Mouse (Mus musculus) right cerebral cortex, postnatal 14 days (tissue): ENCODE measurements around the gene Stk39.
"Not testable (repeated sequence)": the region's sequence is repeated elsewhere in the genome, so short reads cannot be mapped to it uniquely, and the experiment has no call there.

Source experiments
- DNase-seq: peaks from one replicate; pipeline ENCODE4 v3.0.0; 2022

The Stk39 gene

DNA sequence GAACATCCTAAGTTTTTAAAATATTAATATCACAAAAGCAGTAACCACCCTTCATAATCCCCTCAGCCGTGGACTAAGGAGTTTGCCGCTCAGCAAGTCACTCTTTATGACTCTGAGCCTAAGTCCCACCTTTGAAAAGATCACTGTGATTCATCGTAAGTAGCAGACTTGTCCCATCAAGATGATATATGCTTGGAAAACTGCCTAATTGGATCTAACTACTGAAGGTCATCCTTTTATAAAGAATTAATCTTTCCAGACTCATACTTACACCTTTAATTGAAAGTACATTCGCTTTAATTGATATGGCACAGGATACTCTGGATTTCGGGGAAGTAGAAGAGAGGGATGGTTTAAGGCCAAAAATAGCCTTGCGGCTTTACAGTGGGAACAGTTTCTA is 201.2 kb downstream of the Stk39 start:
- DNase-seq: no peak

DNA sequence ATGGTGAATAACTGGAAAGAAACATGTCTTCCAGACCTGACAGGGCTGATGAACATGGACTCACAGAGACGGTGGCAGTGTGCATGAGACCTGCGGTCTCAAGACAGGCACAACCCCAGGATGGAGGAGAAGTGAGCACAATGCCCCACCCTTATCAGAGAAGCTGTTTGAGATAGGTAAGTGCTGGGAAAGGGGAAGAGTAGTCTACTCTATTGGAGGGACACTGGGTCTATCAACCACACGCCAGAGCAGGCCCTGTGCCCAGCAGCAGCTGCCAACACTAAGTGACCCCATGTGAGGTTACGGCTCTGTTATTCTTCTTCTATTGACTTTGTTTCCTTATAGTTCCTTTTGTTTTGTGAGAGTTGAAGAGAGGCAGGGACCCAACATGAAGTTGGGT is 202.4 kb downstream of the Stk39 start:
- DNase-seq: no peak

DNA sequence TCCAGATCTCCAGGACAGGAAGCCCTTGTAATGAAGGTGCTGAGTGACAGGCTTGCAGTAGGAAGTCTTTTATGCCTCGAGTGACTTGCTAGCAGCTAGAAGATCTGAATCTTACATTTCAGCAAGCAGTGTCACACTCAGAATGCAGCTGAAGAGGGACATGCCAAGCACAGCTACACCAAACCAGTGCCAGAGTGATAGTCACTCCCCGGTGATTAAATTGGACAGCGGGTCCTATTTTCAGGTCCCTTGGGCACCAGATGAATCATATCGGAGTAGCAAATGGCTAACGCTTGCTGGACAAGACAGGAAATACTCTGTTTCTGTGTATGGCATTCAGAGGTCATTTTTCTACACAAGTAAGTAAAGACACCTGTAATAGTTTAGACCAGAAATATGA is 207.2 kb downstream of the Stk39 start:
- DNase-seq: no peak

DNA sequence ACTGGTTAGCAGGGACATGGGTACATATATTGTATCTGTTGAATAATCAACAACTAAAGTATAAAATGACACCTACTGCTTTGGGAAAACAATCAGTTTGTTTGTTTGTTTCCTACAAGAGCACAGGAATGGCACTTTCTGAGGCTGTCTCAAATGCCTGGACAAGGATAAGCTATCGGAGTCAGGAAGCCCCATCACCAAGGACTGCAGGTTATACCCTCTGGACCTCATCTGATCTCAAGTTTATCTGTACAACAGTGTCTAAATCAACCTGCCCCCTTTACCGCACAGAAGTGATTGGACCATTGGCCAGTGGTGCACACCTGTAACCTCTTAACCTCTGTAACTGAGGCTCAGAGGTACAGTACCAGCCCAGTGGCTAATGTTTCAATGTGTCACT is 211.2 kb downstream of the Stk39 start:
- DNase-seq: no peak

DNA sequence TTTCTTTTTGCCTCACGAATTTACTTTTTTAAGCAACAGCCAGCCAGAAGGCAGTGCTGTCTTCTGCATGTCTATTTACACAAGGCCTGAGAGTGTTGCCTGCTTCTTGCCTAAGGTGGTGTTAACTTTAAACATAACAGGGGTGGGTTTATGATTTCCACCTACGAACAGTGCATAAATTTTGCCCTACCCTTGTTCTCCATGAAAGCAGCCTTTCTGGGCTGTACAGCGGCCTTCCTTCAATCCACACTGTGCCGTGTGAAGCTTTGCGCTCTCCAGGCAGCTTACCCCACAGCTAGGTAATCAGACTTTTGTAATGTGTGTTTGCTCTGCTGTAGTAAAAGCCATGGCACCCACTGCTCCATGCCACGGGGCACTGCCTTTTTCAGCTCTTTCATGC is 214.5 kb downstream of the Stk39 start:
- DNase-seq: no peak

DNA sequence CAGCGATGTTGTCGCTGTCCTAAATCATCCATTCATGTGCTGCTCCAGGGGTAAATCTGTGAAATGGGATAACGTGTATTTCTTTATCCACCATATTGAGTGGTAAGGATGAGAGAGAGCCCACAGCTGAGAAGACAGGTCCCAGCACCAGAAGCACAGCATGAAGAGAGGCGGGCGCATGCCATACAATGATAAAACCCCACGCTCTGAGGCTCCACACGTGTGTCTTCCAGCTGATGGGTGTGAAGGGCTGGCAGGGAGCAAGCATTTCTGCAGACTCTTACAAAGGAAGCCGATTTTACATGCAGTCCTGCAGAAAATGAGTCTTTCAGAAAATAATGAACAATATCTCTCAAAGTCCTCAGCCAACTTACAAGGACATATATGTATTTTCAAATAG is 215.6 kb downstream of the Stk39 start:
- no peak for DNase-seq

DNA sequence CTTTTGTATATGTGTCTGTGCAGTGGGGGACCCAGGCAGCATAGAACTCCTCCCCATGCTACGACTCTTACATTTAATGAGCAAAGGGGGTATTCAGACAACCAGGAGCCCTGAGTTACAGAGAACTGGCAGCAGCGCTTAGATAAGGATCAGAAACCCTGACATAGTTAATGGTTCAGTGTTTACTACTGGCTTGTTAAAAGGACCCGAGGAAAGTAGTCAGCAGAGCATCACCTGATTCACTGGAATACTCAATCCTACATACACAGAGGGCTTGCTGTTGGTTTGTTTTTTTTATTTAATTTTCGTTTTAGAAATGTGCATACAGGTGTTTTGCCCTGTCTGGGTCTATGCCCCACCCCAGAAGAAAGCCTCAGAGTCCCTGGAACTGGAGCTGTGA is 217.3 kb downstream of the Stk39 start:
- no peak for DNase-seq

DNA sequence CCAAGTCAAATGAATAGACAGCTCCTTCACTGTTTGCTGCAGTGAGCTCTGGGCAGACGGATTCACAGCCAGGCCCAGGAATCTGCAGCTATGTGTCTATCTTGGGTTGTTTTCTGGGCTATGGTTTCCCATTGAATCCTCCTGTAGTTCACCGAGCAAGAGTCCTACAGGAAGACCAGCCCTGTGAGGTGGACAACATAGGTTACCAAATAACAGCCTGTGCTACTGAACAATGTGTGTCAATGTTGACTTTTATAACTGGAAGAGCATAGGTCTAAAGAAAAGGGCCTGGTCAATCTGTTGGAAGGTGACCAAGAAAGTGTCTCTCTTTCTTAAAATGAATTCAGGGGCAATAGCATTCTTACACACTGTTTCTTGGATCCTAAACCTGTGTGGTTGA is 218.8 kb downstream of the Stk39 start:
- DNase-seq: no peak

DNA sequence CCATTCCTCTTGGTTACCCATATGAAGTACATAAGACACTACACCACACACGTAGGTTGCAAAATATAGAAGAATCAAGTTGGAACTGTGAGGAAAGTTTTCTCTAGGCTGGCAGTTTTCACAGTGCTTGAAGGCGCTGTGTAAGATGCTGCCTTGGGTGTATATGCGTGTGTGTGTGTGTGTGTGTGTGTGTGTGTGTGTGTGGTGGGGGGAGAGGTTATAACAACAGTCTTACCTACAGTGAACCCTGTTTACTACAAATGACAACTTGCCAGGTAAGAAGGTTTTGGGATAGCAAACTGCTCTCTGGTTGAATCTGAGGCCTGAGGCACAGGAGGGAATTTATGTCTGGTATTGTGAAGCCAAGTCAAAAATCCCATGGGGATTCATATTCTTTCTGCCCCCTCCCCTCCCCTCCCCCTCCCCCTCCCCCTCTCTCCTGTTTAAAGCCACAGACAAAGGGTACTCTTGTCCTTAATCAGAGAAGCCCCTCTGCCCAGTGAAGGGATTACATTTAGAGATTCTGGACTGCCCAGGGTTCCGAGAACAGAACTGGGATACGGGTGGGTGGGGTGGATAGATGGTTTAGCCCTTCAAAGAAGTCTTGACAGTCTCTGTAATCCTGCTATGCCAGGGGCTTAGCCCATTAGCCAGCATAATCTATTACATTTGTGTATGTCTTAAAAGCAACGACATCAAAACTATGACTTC is 219.9 kb downstream of the Stk39 start:
- DNase-seq: no peak

DNA sequence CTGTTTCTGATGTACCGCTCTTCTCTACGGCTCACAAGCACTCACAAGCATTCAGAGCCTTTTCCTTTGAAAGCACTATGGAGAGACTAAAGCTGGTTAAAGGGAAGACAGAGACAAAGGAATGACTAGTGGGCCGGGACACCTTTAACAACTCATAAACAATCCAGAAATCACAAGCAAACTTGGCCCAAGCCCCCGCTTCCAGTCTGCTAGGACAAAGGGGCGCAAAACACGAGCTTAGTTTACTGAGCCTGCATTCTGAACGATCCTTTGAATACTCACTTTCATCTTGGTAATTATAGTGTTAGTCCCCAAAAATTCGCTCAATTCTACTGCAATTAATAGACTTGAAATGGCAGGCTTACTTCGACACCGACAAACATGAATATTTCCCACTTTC is 221.2 kb downstream of the Stk39 start:
- no peak for DNase-seq

DNA sequence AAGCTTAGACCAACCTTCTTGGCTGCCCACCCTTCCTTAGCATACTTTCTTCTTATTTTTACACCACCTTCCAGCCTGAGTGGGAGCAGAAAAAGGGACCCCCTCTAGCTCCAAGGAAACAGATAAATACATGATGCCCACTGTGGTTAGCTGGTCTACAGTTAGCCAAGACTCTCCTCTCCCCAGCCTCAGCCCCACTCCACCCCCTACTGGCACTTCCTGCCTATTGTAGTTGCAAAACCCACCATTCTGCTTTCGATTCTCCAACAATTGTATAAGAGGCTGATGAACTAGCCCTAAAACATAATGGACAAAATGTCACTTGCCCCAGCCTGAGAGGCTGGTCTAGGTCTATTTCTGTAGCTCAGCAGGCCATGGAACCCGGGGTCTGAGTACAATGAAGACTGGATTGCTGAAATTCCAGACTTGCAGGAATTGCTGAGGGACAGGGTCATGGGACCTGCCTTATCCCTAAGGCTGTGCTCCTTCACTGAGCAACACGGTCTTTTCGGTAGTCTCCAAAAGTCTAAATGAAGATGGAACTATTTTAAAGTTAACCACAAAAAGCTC is 222.1 kb downstream of the Stk39 start:
- DNase-seq: no peak

DNA sequence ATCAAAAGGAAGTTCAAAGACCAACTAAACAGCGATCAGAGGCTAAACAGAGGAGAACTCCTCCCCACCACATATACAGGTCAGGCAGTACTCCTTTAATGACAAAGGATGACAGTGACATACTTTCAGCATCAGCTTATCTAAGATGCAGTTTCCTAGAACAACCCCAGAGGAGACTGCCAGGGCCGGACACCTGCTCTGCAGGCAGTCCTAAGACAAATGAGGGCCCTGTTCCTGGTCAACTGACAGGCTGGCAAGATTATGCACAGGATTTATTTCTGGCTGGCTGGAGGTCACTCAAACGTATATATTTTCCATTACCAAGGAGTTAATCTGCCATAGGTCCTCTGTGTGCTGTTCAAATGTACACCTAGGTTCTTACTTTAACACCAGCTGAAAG is 225.8 kb downstream of the Stk39 start:
- no peak for DNase-seq

DNA sequence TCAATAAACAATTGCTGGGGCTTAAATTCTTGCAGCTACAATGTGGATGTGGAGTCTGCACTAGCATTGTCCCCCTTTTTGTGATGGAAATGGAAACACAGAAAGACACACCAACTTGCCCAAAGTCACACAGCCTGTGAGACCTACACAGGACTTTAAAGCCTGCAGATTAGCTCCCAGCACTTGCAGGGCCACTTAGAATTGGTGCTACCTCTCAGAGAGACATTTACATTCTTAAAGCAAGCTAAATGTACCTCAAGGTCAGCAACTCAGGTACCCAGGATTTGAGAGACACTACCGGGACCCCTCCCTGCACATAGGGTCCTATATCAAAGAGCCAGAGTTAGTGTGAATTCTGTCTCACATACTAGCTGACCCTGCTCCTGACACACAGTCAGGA is 227.5 kb downstream of the Stk39 start:
- no peak for DNase-seq

DNA sequence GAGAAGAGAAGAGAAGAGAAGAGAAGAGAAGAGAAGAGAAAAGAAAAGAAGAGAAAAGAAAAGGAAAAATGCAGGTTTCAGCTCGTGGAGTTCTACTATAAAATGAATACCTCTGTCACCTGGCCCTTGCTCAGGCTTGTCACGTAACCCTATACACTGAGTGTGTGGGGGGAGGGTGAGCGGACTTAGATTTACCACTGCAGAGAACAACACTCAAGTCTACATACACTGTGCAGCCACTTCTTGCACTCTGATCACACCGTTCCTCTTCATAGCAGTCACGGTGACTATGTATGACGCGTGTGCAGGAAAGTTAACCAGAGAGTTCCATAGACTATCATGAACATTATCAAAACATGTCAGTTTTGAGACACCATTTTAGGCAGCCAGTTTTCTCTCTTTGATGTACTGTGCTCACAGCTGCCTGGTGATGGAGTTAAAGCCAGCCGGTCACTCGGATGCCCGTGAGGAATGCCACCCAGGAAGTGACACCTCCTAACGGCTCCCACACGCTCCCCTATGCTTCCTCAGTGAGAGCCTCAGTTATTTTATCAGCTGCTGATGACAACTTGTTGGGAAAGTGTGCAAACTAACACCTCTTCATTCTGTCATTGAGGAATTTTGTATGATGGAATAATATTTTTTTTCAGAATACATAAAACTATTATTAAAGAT is 228.1 kb downstream of the Stk39 start:
- DNase-seq: no peak

DNA sequence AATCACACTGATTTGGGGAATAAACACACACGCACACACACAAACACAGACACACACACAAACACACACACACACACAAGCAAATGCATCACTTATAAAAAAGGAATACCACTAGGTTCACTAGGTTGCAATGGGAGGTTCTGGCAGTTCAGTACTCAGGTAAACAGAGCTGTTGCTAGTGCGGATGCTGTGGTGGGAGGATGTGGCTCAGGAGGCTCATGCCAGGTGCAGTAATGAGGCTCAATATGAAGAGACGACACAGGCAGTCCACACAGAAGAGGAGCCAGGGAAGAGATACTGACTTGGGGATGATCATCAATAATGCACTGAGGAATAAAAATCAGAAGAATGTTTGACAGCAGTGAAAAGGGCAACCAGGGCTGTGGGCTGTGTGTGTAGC is 228.8 kb downstream of the Stk39 start:
- DNase-seq: no peak

DNA sequence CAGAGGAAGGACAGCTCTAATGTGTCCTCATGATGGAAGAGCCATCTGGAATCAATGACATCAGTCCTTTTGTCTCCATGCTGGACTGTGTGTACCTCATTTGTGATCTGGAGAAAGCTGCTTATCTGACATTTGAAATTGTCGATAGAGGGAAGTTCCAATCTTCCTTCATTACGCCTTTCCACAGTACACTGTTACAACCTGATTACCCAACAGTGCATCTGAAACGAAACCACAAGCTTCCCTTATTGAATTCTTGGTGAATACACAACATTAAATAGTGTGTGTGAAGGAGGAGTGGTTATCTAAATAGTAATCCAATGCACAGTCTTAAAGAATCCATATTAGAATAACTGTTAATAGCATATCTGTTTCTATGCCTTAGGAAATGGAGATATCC is 230.0 kb downstream of the Stk39 start:
- DNase-seq: no peak

DNA sequence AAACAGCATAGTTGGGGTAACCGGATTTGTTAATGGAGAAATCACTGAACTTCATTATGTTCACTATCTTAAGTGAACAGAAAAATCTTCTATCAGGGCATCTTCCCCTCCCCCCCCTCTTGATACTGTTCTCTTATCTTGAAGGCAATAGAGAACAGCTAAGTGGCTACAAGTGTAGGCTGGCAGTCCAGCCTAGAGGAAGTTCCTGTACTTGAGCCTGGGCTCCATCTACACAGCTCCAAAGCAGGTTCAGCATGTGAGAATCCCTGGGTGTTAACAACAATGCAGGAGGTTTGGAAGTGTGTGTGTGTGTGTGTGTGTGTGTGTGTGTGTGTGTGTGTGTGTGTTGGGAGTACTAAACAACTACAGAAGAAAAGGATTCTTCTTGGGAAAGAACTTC is 230.4 kb downstream of the Stk39 start:
- no peak for DNase-seq

DNA sequence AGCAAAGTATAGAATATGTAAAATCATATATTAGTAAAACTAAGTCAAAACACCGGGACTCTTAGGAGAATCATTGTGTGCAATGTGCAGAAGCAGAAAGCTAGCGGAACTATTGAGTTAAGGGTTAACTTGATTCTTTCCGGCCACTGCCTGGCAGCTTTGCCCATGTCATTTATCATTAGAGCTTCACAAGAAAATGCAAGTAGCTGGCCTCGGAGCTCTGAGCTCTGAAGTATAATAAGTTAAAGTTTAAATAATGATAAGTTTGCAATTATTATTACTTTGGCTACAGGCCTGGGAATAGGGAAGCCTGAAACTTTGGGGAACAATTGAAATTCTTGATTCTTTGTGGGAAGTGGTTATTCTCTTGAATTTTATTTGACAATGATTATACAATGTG is 232.7 kb downstream of the Stk39 start:
- DNase-seq: not testable (repeated sequence)

DNA sequence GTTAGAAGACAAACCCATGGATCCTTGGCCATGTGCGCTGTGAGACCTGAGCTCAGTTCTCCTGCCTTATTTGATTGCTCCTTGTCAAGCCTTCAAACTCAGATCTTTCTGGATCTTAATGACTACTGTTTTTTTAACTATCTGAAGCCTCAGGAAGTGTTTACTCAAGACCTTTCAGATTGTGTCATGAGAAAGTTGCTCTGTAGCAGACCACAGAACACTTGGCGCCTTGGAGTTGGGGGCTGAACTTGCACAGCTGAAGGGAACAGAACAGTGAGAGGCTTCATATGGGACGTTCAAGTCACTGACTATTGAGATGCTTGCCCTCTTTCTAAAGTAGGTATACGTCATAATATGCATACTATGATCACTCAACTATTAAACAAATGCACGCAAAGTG is 239.1 kb downstream of the Stk39 start:
- DNase-seq: no peak

DNA sequence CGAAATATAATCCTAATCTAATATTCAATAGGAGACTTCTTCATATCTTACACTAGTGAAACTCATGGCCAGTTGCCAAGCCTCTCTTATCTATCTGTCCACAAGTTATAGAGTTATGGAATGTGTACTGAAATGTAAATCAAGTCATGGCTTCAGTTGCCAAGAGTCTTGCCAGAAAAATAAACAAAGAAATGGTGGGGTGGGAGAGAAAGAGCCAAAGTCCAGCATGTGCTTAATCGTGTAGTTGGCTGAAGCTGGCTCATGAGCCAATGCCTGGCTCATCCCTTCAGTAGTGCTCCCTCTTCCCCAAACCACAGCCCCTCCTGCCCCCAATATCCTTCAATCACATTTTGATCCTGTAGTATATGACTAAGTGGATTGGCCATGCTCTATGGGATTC is 242.2 kb downstream of the Stk39 start:
- no peak for DNase-seq

DNA sequence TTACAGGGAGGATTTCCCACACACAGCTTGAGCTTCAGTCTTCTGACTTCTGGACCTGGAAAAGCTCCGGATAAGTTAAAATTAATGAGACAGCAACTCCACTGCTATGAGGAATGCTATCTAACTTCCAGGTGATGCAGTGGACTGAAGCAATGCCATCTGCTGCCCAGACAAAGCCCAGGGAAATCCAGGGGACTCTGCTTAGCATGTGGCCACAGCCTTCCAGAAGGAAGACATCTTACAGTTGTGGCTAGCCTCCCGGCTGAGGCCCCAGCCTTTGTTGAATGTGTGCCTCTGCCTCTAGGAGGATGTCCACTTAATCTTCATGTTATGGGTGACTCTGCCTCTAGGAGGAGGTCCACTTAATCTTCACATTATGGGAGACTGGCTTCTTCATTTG is 243.0 kb downstream of the Stk39 start:
- DNase-seq: no peak

DNA sequence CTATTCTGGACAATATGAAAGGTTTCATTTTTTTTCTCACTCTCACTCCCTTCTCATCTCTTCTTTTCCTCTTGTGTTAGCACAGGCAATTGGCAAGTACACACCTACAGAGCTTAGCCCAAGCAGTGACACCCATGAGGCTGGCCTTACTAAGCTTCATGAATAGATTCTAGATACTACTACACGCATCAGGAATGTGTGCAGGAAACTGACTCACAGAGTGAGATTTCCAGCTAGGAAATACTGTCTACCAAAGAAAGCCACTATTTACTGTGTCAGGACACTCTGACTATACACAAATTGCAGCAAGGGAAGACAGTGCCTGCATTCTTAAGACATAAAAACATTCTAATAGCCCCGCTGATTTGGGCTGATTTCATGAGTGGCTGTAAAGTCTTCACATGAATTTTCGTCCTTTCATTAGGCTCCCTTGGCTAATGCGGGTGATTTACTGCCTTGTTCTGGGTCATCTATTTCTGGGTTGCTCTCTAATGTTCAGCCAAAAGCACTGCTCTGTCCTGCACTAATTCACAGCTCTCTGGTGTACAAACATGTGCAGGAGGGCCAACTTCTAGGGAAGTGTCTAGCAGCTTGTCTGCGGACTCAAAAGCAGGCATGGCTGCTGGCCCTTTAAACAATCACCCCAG is 249.7 kb downstream of the Stk39 start:
- no peak for DNase-seq

DNA sequence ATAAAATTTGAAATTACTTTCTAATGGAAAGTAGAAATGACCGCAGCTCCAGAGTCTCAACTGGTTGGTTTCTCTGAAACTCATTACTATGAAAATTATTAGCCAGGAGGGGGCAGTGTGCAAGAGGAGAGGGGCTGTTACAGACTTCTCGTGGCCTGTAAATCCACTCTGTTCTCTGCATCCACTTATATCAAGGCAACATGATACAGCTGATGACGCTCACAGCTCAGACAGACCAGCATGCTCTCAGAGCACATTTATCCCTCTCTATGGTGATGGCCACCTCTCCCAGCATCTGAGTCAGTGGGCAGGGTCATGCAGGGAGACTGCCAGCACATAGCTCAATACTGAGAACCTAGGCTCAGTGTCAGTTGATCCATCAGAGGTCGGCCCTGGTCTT is 250.8 kb downstream of the Stk39 start:
- DNase-seq: no peak

DNA sequence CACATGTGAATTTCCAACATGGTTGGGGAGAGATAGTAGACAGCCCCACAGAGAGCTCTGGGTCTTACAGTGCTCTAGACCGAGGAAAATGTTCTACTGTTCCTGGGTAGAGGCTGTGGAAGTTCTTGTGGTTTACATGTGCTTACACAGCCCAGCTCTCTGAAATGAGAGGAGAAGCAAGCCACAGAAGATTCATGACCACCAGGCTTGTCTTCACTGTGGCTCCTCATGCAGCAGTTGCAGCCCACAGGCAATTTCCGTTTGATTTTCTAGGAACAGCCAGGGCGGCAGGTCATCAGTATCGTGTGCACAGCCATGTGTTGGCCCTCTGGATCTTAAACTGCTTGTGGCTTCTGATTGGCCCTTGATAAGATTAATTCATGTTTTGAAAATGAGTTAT is 252.2 kb downstream of the Stk39 start:
- DNase-seq: no peak
